Mouse (Mus musculus): ENCODE data around the gene Ints5. TPM values are rescaled to one million over a fixed set of nuclear protein-coding genes. Genes with fewer than 3 reads are reported as not detected.
"Not testable (repeated sequence)": the region's sequence is repeated elsewhere in the genome, so short reads cannot be mapped to it uniquely, and the experiment has no call there.

Gene Ints5
- 4.8 and 5.9 TPM in 2 replicates for polyA plus RNA-seq (2012; ENCODE audit: insufficient read depth, insufficient read length, missing spikeins)

GRCm38 (mm10) chr19:8892829-8893766, at the start of gene Ints5:
Ints5 (plus strand) TSS chr19:8893005.
- Histone ChIP-seq H3K4me3 (ENCODE audit: insufficient read depth, low read depth, low read length) (peak within 1 kb of the TSS; percentile 77), H3K4me1 (ENCODE audit: control insufficient read depth, insufficient read depth, insufficient read length, low read length) (peaks cover 6% of the 10 kb centered on the region; the same call in 1 of the 2 replicates), H3K27ac (replicated peaks; ENCODE audit: low read depth, low read length) (peak within 1 kb of the TSS; percentile 54)

GRCm38 (mm10) chr19:8844371-8845129, 48.3 kb upstream of the Ints5 start:
- H3K4me1 ChIP-seq (ENCODE audit: control insufficient read depth, insufficient read depth, insufficient read length, low read length): peaks cover 9% of the 10 kb centered on the region
- no peak overlapping the region for H3K4me3 ChIP-seq (ENCODE audit: insufficient read depth, low read depth, low read length)
- H3K27ac ChIP-seq (replicated peaks; ENCODE audit: low read depth, low read length): peak overlapping the region; percentile 87

GRCm38 (mm10) chr19:8848356-8848755, 44.4 kb upstream of the Ints5 start:
- Histone ChIP-seq H3K4me3 (ENCODE audit: insufficient read depth, low read depth, low read length) (no peak overlapping the region), H3K27ac (replicated peaks; ENCODE audit: low read depth, low read length) (no peak overlapping the region), H3K4me1 (ENCODE audit: control insufficient read depth, insufficient read depth, insufficient read length, low read length) (peaks cover 4% of the 10 kb centered on the region; the same call in 1 of the 2 replicates)

GRCm38 (mm10) chr19:8850402-8850901, 42.4 kb upstream of the Ints5 start, which contains the start of gene Lrrn4cl:
Lrrn4cl (plus strand) TSS chr19:8850768.
- peaks cover 4% of the 10 kb centered on the region; the same call in 1 of the 2 replicates for H3K4me1 ChIP-seq (ENCODE audit: control insufficient read depth, insufficient read depth, insufficient read length, low read length)
- peak within 1 kb of the TSS; percentile 12 for H3K4me3 ChIP-seq (ENCODE audit: insufficient read depth, low read depth, low read length)
- H3K27ac ChIP-seq (replicated peaks; ENCODE audit: low read depth, low read length): peak within 1 kb of the TSS; percentile 21; the same call in 1 of the 2 replicates

GRCm38 (mm10) chr19:8851639-8852038, 41.2 kb upstream of the Ints5 start:
- Histone ChIP-seq H3K27ac (replicated peaks; ENCODE audit: low read depth, low read length) (no peak overlapping the region), H3K4me3 (ENCODE audit: insufficient read depth, low read depth, low read length) (peak overlapping the region; percentile 12), H3K4me1 (ENCODE audit: control insufficient read depth, insufficient read depth, insufficient read length, low read length) (peaks cover 4% of the 10 kb centered on the region; the same call in 1 of the 2 replicates)

- Histone ChIP-seq H3K27ac (replicated peaks; ENCODE audit: low read depth, low read length) (peak overlapping the region; percentile 28; the same call in 1 of the 2 replicates), H3K4me1 (ENCODE audit: control insufficient read depth, insufficient read depth, insufficient read length, low read length) (peaks cover 4% of the 10 kb centered on the region; the same call in 1 of the 2 replicates), H3K4me3 (ENCODE audit: insufficient read depth, low read depth, low read length) (peak overlapping the region; percentile 12; the same call in 1 of the 2 replicates)
These were observed 40.4 kb upstream of the Ints5 start for GRCm38 (mm10) chr19:8852236-8852928.

- Histone ChIP-seq H3K4me1 (ENCODE audit: control insufficient read depth, insufficient read depth, insufficient read length, low read length) (peaks cover 4% of the 10 kb centered on the region; the same call in 1 of the 2 replicates), H3K4me3 (ENCODE audit: insufficient read depth, low read depth, low read length) (no peak overlapping the region), H3K27ac (replicated peaks; ENCODE audit: low read depth, low read length) (no peak overlapping the region)
These were observed 39.7 kb upstream of the Ints5 start for GRCm38 (mm10) chr19:8853117-8853516.

GRCm38 (mm10) chr19:8857689-8858088, 35.1 kb upstream of the Ints5 start:
- H3K4me3 ChIP-seq (ENCODE audit: insufficient read depth, low read depth, low read length): no peak overlapping the region
- no peaks in the 10 kb centered on the region for H3K4me1 ChIP-seq (ENCODE audit: control insufficient read depth, insufficient read depth, insufficient read length, low read length)
- no peak overlapping the region for H3K27ac ChIP-seq (replicated peaks; ENCODE audit: low read depth, low read length)

- no peak overlapping the region for H3K4me3 ChIP-seq (ENCODE audit: insufficient read depth, low read depth, low read length)
- H3K4me1 ChIP-seq (ENCODE audit: control insufficient read depth, insufficient read depth, insufficient read length, low read length): no peaks in the 10 kb centered on the region
- no peak overlapping the region for H3K27ac ChIP-seq (replicated peaks; ENCODE audit: low read depth, low read length)
These were observed 33.8 kb upstream of the Ints5 start for GRCm38 (mm10) chr19:8859018-8859417.

GRCm38 (mm10) chr19:8864265-8864664, 28.5 kb upstream of the Ints5 start:
- Histone ChIP-seq H3K27ac (replicated peaks; ENCODE audit: low read depth, low read length) (no peak overlapping the region), H3K4me1 (ENCODE audit: control insufficient read depth, insufficient read depth, insufficient read length, low read length) (no peaks in the 10 kb centered on the region), H3K4me3 (ENCODE audit: insufficient read depth, low read depth, low read length) (no peak overlapping the region)

- H3K27ac ChIP-seq (replicated peaks; ENCODE audit: low read depth, low read length); H3K4me1 ChIP-seq (ENCODE audit: control insufficient read depth, insufficient read depth, insufficient read length, low read length); H3K4me3 ChIP-seq (ENCODE audit: insufficient read depth, low read depth, low read length): not testable (repeated sequence)
These were observed 22.4 kb upstream of the Ints5 start for GRCm38 (mm10) chr19:8870381-8870780.

- Histone ChIP-seq H3K27ac (replicated peaks; ENCODE audit: low read depth, low read length) (peak overlapping the region; percentile 73), H3K4me1 (ENCODE audit: control insufficient read depth, insufficient read depth, insufficient read length, low read length) (peaks cover 6% of the 10 kb centered on the region; the same call in 1 of the 2 replicates), H3K4me3 (ENCODE audit: insufficient read depth, low read depth, low read length) (peak overlapping the region; percentile 68)
These were observed 22.0 kb upstream of the Ints5 start for GRCm38 (mm10) chr19:8870838-8871237.

GRCm38 (mm10) chr19:8871267-8872186, 21.3 kb upstream of the Ints5 start, which contains the start of gene Ubxn1:
Ubxn1 (plus strand) TSS chr19:8871496.
- H3K4me1 ChIP-seq (ENCODE audit: control insufficient read depth, insufficient read depth, insufficient read length, low read length): peaks cover 6% of the 10 kb centered on the region; the same call in 1 of the 2 replicates
- H3K27ac ChIP-seq (replicated peaks; ENCODE audit: low read depth, low read length): peak within 1 kb of the TSS; percentile 78
- peak within 1 kb of the TSS; percentile 90 for H3K4me3 ChIP-seq (ENCODE audit: insufficient read depth, low read depth, low read length)

Measured in brown adipose tissue, adult 24 weeks (tissue).